Mouse (Mus musculus): ENCODE measurements around the gene Polr3b. TPM values are rescaled to one million over a fixed set of nuclear protein-coding genes. Genes with fewer than 3 reads are reported as not detected.
A peak's percentile ranks its signal among the peaks of the same experiment; 100 is the strongest.

The Polr3b gene
- 13.1 and 14.4 TPM in 2 replicates for polyA plus RNA-seq (2015; fragmentation: Nextera tagmentation; extraction: Ambion mirVana)

DNA sequence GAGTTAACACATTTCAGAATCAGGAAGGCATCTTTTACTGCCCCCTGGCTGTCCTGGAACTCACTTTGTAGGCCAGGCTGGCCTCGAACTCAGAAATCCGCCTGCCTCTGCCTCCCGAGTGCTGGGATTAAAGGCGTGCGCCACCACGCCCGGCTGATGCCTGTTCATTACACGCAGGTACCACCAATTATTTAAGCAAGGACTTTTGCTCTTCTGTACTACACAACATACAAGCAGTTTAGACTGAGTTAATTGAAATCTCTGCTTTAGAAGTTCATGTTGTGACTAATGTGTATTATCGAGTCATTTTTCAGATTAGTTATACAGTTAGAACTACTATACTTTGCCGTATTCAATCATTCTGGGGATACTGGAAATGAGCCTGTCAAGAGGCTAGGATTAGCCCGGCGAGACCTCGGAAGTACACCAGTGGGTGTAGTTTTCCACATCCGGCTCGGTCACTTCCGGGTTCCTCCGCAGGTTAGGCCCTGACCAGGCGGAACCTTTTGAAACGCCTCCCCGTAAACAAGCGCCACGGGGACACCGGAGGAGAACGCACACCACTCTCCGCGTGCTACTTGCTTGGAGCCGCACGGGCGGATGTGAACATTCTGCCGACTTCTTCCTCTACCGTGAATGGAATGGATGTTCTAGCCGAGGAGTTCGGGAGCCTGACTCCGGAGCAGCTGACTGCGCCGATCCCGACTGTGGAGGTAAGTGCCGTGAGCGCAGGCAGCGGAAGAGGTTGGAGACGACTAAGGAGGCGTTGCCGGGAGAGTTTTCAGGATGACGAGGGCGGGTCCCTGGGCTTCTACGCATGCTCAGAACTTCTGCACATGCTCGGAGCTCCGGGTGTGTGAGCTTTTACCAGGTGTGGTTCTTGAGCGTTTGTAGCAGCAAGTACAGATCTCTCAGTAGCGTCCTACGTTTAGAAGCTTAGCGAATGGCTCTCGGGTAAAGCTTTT, at the start of gene Polr3b:
Gene Polr3b, plus strand, starts transcription at position 467 of the 965 bp plus-strand sequence.
- 9% methylated on average over 53 of the region's 53 CpGs for WGBS
- Histone ChIP-seq H3K4me3 (ENCODE audit: low read length) (peak within 1 kb of the TSS; percentile 72), H3K36me3 (ENCODE audit: control insufficient read depth, insufficient read depth, low read length) (no peaks in the 10 kb centered on the region), H3K9ac (ENCODE audit: low read depth, low read length) (peak within 1 kb of the TSS; percentile 75), H3K9me3 (ENCODE audit: control insufficient read depth, low read length) (no peaks in the 10 kb centered on the region), H3K27ac (ENCODE audit: low read depth, low read length) (peak within 1 kb of the TSS; percentile 95), H3K4me1 (ENCODE audit: control insufficient read depth, insufficient read depth, low read depth, low read length) (peaks cover 14% of the 10 kb centered on the region), H3K27me3 (replicated peaks; ENCODE audit: control insufficient read depth, insufficient read depth, low read length) (no peaks in the 10 kb centered on the region), H3K4me2 (ENCODE audit: low read length) (peak within 1 kb of the TSS; percentile 81)
- peak; percentile 98 for ATAC-seq

DNA sequence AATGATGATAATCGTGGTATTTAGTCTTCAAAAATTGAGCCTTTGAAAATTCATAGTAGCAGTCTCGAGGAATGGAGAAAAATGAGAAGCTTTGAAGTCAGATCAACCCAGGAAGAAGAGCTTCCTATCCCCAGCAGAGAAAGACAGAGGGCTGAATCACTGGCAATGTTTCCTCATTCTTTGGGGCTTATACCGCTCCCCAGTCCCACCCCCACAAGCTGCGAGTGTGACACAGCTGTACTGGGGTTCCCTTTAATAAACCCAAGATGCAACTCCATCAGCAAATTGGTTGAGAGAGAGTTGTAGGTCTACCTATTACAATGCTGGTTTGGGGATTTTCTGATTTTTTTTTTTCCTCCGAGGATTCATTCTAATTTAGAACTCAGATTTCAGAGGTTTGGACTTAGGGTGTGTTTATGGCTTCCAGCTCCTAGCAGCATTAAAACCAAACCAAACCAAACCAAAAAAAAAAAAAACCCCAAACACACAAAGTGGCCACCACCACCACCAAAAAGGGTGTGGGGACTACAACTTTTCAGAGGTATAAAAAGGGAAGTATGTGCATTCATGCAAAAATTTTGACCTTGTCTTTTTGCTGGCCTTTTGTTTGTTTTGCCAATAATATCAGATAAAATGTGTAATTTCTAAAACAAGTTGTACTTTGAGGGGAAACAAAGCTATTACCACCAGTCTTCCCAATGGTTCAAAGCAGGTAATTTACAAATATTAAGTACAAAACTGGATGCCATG, 48.2 kb upstream of the Polr3b start:
- H3K27ac ChIP-seq (ENCODE audit: low read depth, low read length): no peak overlapping the region
- no peak overlapping the region for H3K4me2 ChIP-seq (ENCODE audit: low read length)
- H3K27me3 ChIP-seq (replicated peaks; ENCODE audit: control insufficient read depth, insufficient read depth, low read length): no peaks in the 10 kb centered on the region
- H3K9me3 ChIP-seq (ENCODE audit: control insufficient read depth, low read length): no peaks in the 10 kb centered on the region
- no peak overlapping the region for H3K9ac ChIP-seq (ENCODE audit: low read depth, low read length)
- 76% methylated on average over 5 of the region's 5 CpGs for WGBS
- ATAC-seq: no peak
- H3K36me3 ChIP-seq (ENCODE audit: control insufficient read depth, insufficient read depth, low read length): no peaks in the 10 kb centered on the region
- H3K4me3 ChIP-seq (ENCODE audit: low read length): no peak overlapping the region
- H3K4me1 ChIP-seq (ENCODE audit: control insufficient read depth, insufficient read depth, low read depth, low read length): peaks cover 8% of the 10 kb centered on the region

DNA sequence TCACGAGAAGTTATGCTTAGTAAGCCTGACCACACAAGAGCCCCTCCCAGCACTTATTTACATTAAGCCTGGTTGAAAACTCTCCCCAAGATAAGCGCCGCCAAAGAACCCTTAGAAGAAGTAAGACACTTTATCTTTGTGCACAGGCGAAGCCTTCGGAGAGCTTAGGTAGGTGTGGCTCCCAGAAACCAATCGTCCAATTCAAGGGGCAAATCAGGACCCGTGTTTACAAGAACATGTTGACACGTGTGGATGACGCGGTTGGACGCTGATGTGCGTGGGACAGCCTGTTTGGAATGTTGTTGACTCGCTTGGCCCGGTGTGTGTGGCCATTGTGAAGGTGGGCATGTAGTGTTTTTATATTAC, 46.1 kb upstream of the Polr3b start:
- H3K4me2 ChIP-seq (ENCODE audit: low read length): peak overlapping the region; percentile 80
- peak; percentile 86 for ATAC-seq
- no peaks in the 10 kb centered on the region for H3K9me3 ChIP-seq (ENCODE audit: control insufficient read depth, low read length)
- H3K4me1 ChIP-seq (ENCODE audit: control insufficient read depth, insufficient read depth, low read depth, low read length): peaks cover 8% of the 10 kb centered on the region
- under 1% methylated on average over 14 of the region's 14 CpGs for WGBS
- peak overlapping the region; percentile 5; the same call in 1 of the 2 replicates for H3K9ac ChIP-seq (ENCODE audit: low read depth, low read length)
- H3K36me3 ChIP-seq (ENCODE audit: control insufficient read depth, insufficient read depth, low read length): no peaks in the 10 kb centered on the region
- no peaks in the 10 kb centered on the region for H3K27me3 ChIP-seq (replicated peaks; ENCODE audit: control insufficient read depth, insufficient read depth, low read length)
- no peak overlapping the region; the same call in 1 of the 2 replicates for H3K27ac ChIP-seq (ENCODE audit: low read depth, low read length)
- H3K4me3 ChIP-seq (ENCODE audit: low read length): peak overlapping the region; percentile 95

DNA sequence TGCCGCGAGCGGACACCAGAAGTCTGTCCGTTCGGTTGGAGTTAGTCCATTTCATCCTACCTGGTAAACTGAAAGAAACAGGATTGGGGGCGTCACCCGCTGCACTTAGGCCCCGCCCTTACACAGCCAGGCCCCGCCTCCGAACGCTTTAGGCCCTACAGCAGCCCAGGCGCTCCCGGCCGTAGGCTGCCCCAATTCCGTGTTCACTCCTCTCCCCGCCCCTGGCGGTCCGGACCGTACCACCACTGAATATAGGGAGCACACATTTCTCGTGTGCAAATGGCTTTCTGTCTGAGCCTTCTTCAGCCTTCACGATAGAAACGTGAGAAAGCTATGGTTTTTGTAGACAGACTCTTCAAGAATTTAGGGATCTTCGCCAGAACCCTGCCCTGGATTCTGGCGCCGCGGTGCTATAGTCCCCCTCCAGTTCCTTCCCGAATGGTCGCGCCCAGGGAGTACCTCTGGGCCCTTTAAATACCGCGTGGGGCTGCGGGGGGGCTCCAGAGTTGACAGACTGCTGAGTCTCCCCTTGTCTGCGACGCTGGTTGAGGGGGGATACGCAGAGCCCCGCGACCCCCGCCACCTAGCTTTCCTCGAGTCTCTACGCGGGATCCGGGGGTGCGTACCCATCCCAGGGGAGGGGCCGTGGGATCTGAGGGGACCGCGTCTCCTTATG, 45.6 kb upstream of the Polr3b start, which contains the start of gene Tcp11l2:
Gene Tcp11l2, plus strand, starts transcription at position 232 of the 676 bp plus-strand sequence.
- Histone ChIP-seq H3K36me3 (ENCODE audit: control insufficient read depth, insufficient read depth, low read length) (no peaks in the 10 kb centered on the region), H3K27ac (ENCODE audit: low read depth, low read length) (peak within 1 kb of the TSS; percentile 86), H3K4me3 (ENCODE audit: low read length) (peak within 1 kb of the TSS; percentile 95), H3K4me1 (ENCODE audit: control insufficient read depth, insufficient read depth, low read depth, low read length) (peaks cover 8% of the 10 kb centered on the region), H3K9ac (ENCODE audit: low read depth, low read length) (peak within 1 kb of the TSS; percentile 81), H3K27me3 (replicated peaks; ENCODE audit: control insufficient read depth, insufficient read depth, low read length) (no peaks in the 10 kb centered on the region), H3K9me3 (ENCODE audit: control insufficient read depth, low read length) (no peaks in the 10 kb centered on the region), H3K4me2 (ENCODE audit: low read length) (peak within 1 kb of the TSS; percentile 80)
- under 1% methylated on average over 46 of the region's 46 CpGs for WGBS
- peak; percentile 99 for ATAC-seq

DNA sequence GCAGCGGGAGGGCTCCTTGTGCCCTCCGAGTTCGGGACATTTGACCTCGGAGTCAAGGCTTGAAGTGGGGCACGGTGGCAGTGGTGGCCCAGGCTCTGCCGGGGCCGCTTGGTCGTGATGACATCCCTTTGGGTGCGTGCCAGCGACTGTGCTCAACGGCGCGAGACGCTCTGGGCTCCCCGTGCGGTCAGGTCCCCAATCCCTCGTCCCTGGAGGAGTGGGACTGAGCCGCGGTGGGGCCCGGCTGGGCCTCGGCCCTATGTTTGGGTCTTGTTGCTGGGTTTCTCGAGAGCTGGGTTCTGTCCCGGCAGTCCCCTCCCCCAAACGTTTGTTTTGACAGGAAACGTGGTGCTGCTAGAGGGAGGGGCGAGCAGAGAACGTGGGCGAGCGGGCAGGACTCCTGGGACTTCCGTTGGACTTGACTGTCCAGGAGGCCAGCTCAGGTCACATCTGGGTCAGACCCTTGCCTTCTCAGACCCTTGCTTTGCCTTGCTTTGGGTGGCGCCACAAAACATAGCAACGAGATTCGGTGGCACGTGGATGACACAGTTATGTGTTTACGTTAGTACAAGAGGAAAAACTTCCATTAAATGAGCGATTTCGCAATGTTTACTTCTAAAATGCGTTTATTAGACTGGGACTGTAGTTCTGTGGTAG, 44.9 kb upstream of the Polr3b start:
- H3K36me3 ChIP-seq (ENCODE audit: control insufficient read depth, insufficient read depth, low read length): no peaks in the 10 kb centered on the region
- peaks cover 8% of the 10 kb centered on the region for H3K4me1 ChIP-seq (ENCODE audit: control insufficient read depth, insufficient read depth, low read depth, low read length)
- peak overlapping the region; percentile 81 for H3K9ac ChIP-seq (ENCODE audit: low read depth, low read length)
- peak; percentile 35 for ATAC-seq
- H3K27ac ChIP-seq (ENCODE audit: low read depth, low read length): peak overlapping the region; percentile 86
- no peaks in the 10 kb centered on the region for H3K27me3 ChIP-seq (replicated peaks; ENCODE audit: control insufficient read depth, insufficient read depth, low read length)
- H3K4me2 ChIP-seq (ENCODE audit: low read length): peak overlapping the region; percentile 80
- 3% methylated on average over 38 of the region's 38 CpGs for WGBS
- peak overlapping the region; percentile 95 for H3K4me3 ChIP-seq (ENCODE audit: low read length)
- no peaks in the 10 kb centered on the region for H3K9me3 ChIP-seq (ENCODE audit: control insufficient read depth, low read length)

DNA sequence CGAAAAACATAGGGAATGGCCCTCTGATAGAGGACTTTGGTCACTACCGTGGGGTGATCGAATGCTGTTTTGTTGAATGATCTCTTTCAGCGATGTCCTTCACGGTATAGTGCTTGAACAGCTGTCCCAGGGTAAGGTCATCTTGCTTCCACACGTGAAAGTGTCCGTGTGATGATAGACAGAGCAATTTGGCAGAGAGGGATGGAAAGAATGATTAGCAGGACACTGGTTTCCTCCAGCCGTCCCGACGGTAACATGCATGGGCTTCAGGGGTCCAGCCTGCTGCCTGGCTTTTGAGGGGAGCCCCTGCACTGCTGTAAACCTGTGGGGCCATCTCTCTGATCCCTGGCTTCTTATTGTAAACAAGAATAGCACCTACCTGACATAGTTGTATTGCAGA, 43.4 kb upstream of the Polr3b start:
- no peak overlapping the region for H3K27ac ChIP-seq (ENCODE audit: low read depth, low read length)
- H3K9me3 ChIP-seq (ENCODE audit: control insufficient read depth, low read length): no peaks in the 10 kb centered on the region
- H3K4me3 ChIP-seq (ENCODE audit: low read length): no peak overlapping the region
- ATAC-seq: no peak
- no peaks in the 10 kb centered on the region for H3K36me3 ChIP-seq (ENCODE audit: control insufficient read depth, insufficient read depth, low read length)
- peaks cover 8% of the 10 kb centered on the region for H3K4me1 ChIP-seq (ENCODE audit: control insufficient read depth, insufficient read depth, low read depth, low read length)
- 80% methylated on average over 10 of the region's 10 CpGs for WGBS
- H3K9ac ChIP-seq (ENCODE audit: low read depth, low read length): no peak overlapping the region
- no peak overlapping the region for H3K4me2 ChIP-seq (ENCODE audit: low read length)
- no peaks in the 10 kb centered on the region for H3K27me3 ChIP-seq (replicated peaks; ENCODE audit: control insufficient read depth, insufficient read depth, low read length)

DNA sequence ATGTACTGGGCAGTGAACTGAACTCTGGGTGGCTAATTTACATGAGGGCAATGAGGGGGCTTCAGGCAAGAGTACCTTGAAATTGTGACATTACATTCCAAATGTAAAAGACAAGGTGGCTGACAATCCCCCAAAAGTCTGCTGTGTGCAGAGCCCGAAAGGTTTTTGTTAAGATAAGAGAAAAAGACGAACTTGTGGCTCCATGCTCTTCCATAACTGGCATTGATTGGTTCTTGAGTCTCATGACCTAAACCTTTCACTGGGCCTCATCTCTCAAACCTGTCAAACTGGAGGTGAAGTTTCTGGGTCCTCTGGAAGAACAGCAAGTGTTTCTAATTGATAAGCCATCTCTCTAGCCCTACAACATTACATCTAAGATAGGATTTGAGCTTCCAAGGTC, 42.6 kb upstream of the Polr3b start:
- Histone ChIP-seq H3K4me2 (ENCODE audit: low read length) (no peak overlapping the region), H3K27ac (ENCODE audit: low read depth, low read length) (no peak overlapping the region), H3K4me1 (ENCODE audit: control insufficient read depth, insufficient read depth, low read depth, low read length) (peaks cover 8% of the 10 kb centered on the region), H3K27me3 (replicated peaks; ENCODE audit: control insufficient read depth, insufficient read depth, low read length) (no peaks in the 10 kb centered on the region), H3K4me3 (ENCODE audit: low read length) (no peak overlapping the region), H3K36me3 (ENCODE audit: control insufficient read depth, insufficient read depth, low read length) (no peaks in the 10 kb centered on the region), H3K9ac (ENCODE audit: low read depth, low read length) (no peak overlapping the region), H3K9me3 (ENCODE audit: control insufficient read depth, low read length) (no peaks in the 10 kb centered on the region)
- WGBS: 90% methylated on average over 2 of the region's 2 CpGs
- no peak for ATAC-seq

DNA sequence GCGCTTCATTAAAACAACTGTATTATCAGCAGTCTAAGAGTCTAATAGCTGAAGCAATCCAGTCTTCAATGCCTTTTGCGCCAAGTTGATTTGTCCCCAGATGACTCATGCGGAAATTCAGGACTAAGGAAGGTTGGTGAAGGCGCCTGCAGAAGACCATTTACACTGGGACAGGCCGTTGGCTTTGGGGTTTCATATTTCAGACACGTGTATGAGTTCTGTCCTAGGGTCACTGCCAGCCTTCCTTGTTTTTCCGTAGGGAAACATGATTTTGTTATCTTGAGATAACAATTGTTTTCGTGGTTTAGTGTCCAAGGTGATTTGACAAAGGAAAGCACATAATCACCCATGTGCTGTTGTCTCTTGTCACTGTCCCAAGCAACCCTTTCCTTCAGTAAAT, 40.9 kb upstream of the Polr3b start:
- Histone ChIP-seq H3K36me3 (ENCODE audit: control insufficient read depth, insufficient read depth, low read length) (no peaks in the 10 kb centered on the region), H3K27ac (ENCODE audit: low read depth, low read length) (no peak overlapping the region), H3K27me3 (replicated peaks; ENCODE audit: control insufficient read depth, insufficient read depth, low read length) (no peaks in the 10 kb centered on the region), H3K4me2 (ENCODE audit: low read length) (no peak overlapping the region), H3K9ac (ENCODE audit: low read depth, low read length) (no peak overlapping the region), H3K9me3 (ENCODE audit: control insufficient read depth, low read length) (no peaks in the 10 kb centered on the region), H3K4me3 (ENCODE audit: low read length) (no peak overlapping the region), H3K4me1 (ENCODE audit: control insufficient read depth, insufficient read depth, low read depth, low read length) (peaks cover 8% of the 10 kb centered on the region)
- 77% methylated on average over 8 of the region's 8 CpGs for WGBS
- no peak for ATAC-seq
